Mouse (Mus musculus) intestine, embryonic 14.5 days (tissue): Measurements from ENCODE around the gene Frs2. TPM values are rescaled to one million over a fixed set of nuclear protein-coding genes. Genes with fewer than 3 reads are reported as not detected.
A peak's percentile ranks its signal among the peaks of the same experiment; 100 is the strongest.
"Not testable (repeated sequence)": the region's sequence is repeated elsewhere in the genome, so short reads cannot be mapped to it uniquely, and the experiment has no call there.

Source experiments
- ATAC-seq: fragments of 200-750 bp; cut with Nextera tagmentation; replicated peaks from 2 replicates; pipeline ENCODE4 v1.8.0; 2017; ENCODE audit warnings: low read depth, moderate number of reproducible peaks, moderate TSS enrichment, moderate library complexity; ENCODE audit not compliant: low FRiP score, low TSS enrichment
- DNase-seq: peaks from one replicate; pipeline ENCODE4 v3.0.0-alpha.2; 2018; ENCODE audit warnings: low spot score
- H3K27ac ChIP-seq: fragments of 300-500 bp; sonication (generic); 2 replicates; pipeline ENCODE4 v1.5.1; 2014; ENCODE audit warnings: low read depth, mild to moderate bottlenecking, control low read depth
- H3K27me3 ChIP-seq: fragments of 300-500 bp; sonication (generic); replicated peaks from 2 replicates; pipeline ENCODE4 v1.6.1; 2014; ENCODE audit warnings: low read length, control low read depth; ENCODE audit not compliant: control insufficient read depth, insufficient read depth
- H3K36me3 ChIP-seq: fragments of 300-500 bp; sonication (generic); 2 replicates; pipeline ENCODE4 v1.6.1; 2014; ENCODE audit warnings: low read length, control low read depth; ENCODE audit not compliant: control insufficient read depth, insufficient read depth
- H3K4me1 ChIP-seq: fragments of 300-500 bp; sonication (generic); replicated peaks from 2 replicates; pipeline ENCODE4 v1.6.1; 2014; ENCODE audit warnings: low read length, control low read depth, mixed read lengths; ENCODE audit not compliant: control insufficient read depth, insufficient read depth
- H3K4me2 ChIP-seq: fragments of 300-500 bp; sonication (generic); 2 replicates; pipeline ENCODE4 v1.6.1; 2014; ENCODE audit warnings: low read length
- H3K4me3 ChIP-seq: fragments of 300-500 bp; sonication (generic); 2 replicates; pipeline ENCODE4 v1.5.1; 2014; ENCODE audit warnings: low read depth, low read length, control low read depth, mixed read lengths
- H3K9ac ChIP-seq: fragments of 300-500 bp; sonication (generic); 2 replicates; pipeline ENCODE4 v1.6.1; 2014; ENCODE audit warnings: mild to moderate bottlenecking, low read length
- H3K9me3 ChIP-seq: fragments of 300-500 bp; sonication (generic); 2 replicates; pipeline ENCODE4 v1.6.1; 2016; ENCODE audit warnings: low read length, control low read depth; ENCODE audit not compliant: control insufficient read depth
- WGBS: fragments of 180-500 bp; shearing (Covaris S2); extraction: QIAGEN DNeasy Blood & Tissue Kit; methylation state at CpG from one replicate; pipeline ENCODE4 v1.1.7; 2014; 5-methylcytosine and 5-hydroxymethylcytosine counted together
- polyA plus RNA-seq: library from polyadenylated mRNA; unstranded; fragments of >200 nt; fragmentation: Nextera tagmentation; extraction: Ambion mirVana; gene quantifications from 2 replicates; pipeline ENCODE4 v1.2.1, GENCODE M21; 2014

Frs2 gene
- polyA plus RNA-seq, 1 experiment from 2014 or later, result 28.0 TPM

DNA sequence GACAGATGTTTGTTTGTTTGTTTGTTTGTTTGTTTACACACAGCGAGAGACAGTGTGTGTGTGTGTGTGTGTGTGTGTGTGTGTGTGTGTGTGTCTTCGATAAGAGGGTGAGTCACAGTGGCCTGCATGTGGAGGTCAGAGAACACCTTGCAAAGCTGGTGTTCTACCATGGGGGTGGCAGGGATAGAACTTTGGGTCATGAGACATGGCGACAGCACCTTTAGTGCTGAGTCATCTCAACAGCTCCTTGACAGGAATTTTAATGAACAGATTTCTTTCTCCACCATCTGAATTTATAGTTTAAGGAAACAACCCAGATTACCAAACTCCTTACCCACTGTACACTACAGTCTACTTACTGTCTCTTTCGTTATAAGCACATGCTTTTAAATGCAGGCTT, 4.3 kb downstream of the Frs2 start:
- Histone ChIP-seq H3K27ac (no peak overlapping the region), H3K9me3 (no peaks in the 10 kb centered on the region), H3K9ac (no peak overlapping the region), H3K4me1 (peaks cover 25% of the 10 kb centered on the region), H3K4me2 (no peak overlapping the region), H3K27me3 (no peaks in the 10 kb centered on the region), H3K4me3 (no peak overlapping the region), H3K36me3 (no peaks in the 10 kb centered on the region)
- 86% methylated on average over 4 of the region's 4 CpGs for WGBS
- no peak for ATAC-seq
- no peak for DNase-seq

DNA sequence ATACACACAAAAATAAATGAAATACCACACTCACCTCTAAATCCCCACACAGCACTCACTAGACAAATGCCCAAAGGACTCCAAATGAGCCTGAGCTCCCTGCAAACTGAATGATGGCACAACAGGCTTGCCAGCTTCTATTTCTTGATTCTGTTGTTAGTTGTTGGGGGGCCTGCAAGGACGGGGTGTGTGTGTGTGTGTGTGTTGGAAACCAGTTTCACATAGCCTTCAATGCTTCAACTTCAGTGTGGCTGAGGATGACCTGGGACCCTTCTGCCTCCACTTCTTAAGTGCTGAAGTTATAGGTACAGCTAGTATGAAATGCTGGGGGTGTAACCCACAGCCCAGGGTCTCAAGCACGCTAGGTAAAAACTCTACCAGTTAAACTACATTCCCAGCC, 5.0 kb downstream of the Frs2 start:
- H3K36me3 ChIP-seq, result no peaks in the 10 kb centered on the region
- H3K4me1 ChIP-seq, result peaks cover 23% of the 10 kb centered on the region
- no peak overlapping the region for H3K4me2 ChIP-seq
- no peak for DNase-seq
- H3K9me3 ChIP-seq, result no peaks in the 10 kb centered on the region
- no peak for ATAC-seq
- no peak overlapping the region for H3K27ac ChIP-seq
- H3K27me3 ChIP-seq, result no peaks in the 10 kb centered on the region
- H3K4me3 ChIP-seq, result no peak overlapping the region
- H3K9ac ChIP-seq, result no peak overlapping the region
- WGBS, result 88% methylated on average over 2 of the region's 2 CpGs

- H3K9ac ChIP-seq, result no peak overlapping the region
- WGBS, result 68% methylated on average over 7 of the region's 7 CpGs
These were observed 6.3 kb downstream of the Frs2 start for GRCm38 (mm10) chr10:117141939-117142552.

GRCm38 (mm10) chr10:117131506-117131905, 16.8 kb downstream of the Frs2 start:
- WGBS, result 96% methylated on average over 5 of the region's 5 CpGs

More at GRCm38 (mm10) chr10:117141939-117142552, 6.3 kb downstream of the Frs2 start:
- H3K4me2 ChIP-seq, result no peak overlapping the region
- ATAC-seq, result 0 out of 2 replicates have a peak, but pooled peaks have one; percentile 43
- no peaks in the 10 kb centered on the region for H3K36me3 ChIP-seq
- no peaks in the 10 kb centered on the region for H3K27me3 ChIP-seq
- no peak overlapping the region for H3K4me3 ChIP-seq
- H3K27ac ChIP-seq, result no peak overlapping the region
- H3K4me1 ChIP-seq, result peaks cover 23% of the 10 kb centered on the region
- no peak for DNase-seq
- no peaks in the 10 kb centered on the region for H3K9me3 ChIP-seq

DNA sequence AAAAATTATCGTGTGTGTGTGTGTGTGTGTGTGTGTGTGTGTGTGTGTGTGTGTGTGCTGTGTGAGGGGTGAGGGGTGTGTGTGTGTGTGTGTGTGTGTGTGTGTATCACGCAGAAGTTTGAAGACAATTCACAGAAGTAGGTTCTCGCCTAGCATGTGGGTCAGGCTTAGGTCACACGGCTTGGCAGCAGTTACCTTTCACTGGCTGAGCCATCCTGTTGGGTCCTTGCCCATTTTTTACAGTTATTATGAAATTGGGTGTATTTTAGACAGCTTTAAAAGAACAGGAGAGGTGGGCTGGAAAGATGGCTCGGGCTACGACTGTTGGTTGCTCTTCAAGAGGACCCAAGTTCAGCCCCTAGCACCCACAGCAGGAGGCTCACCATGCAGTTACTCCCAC, 18.3 kb downstream of the Frs2 start:
- WGBS, result 82% methylated on average over 6 of the region's 6 CpGs
- Histone ChIP-seq H3K36me3 (peaks cover 7% of the 10 kb centered on the region; the same call in 1 of the 2 replicates), H3K27ac (no peak overlapping the region), H3K27me3 (no peaks in the 10 kb centered on the region), H3K9me3 (no peaks in the 10 kb centered on the region), H3K4me3 (no peak overlapping the region), H3K4me2 (no peak overlapping the region), H3K9ac (no peak overlapping the region), H3K4me1 (no peaks in the 10 kb centered on the region)
- DNase-seq (no peak), ATAC-seq (no peak)

More at GRCm38 (mm10) chr10:117131506-117131905, 16.8 kb downstream of the Frs2 start:
- H3K36me3 ChIP-seq, H3K27ac ChIP-seq, DNase-seq, H3K27me3 ChIP-seq, H3K9ac ChIP-seq, H3K4me3 ChIP-seq, H3K9me3 ChIP-seq, ATAC-seq, H3K4me1 ChIP-seq, H3K4me2 ChIP-seq: not testable (repeated sequence)

DNA sequence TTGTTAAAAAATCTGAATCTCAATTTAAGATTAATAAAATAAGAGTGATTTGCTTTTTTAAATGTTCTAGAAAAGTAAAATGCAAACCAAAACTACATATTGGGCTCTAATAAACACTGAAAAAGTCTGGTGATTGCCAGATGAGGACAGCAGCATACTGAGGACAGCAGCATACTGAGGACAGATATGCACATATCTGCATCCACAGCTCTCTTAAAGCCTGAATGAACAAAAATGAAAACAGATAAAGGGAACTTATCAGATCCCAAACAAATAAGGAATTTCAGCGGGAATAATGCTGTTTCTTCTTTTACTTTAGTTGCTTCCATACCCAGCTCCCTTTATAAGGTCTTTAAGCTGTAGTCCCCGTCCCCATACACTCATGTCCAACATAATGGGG, 19.6 kb downstream of the Frs2 start:
- H3K4me2 ChIP-seq, result no peak overlapping the region
- no peak for ATAC-seq
- H3K27ac ChIP-seq, result no peak overlapping the region
- no peaks in the 10 kb centered on the region for H3K4me1 ChIP-seq
- 94% methylated on average over 2 of the region's 2 CpGs for WGBS
- no peaks in the 10 kb centered on the region for H3K9me3 ChIP-seq
- H3K27me3 ChIP-seq, result no peaks in the 10 kb centered on the region
- DNase-seq, result no peak
- H3K36me3 ChIP-seq, result peaks cover 7% of the 10 kb centered on the region; the same call in 1 of the 2 replicates
- H3K4me3 ChIP-seq, result no peak overlapping the region
- no peak overlapping the region for H3K9ac ChIP-seq

GRCm38 (mm10) chr10:117127480-117127879, 20.9 kb downstream of the Frs2 start:
- Histone ChIP-seq H3K9ac (no peak overlapping the region), H3K4me3 (no peak overlapping the region), H3K27ac (no peak overlapping the region), H3K36me3 (peaks cover 7% of the 10 kb centered on the region; the same call in 1 of the 2 replicates), H3K27me3 (no peaks in the 10 kb centered on the region), H3K4me2 (no peak overlapping the region), H3K9me3 (no peaks in the 10 kb centered on the region), H3K4me1 (no peaks in the 10 kb centered on the region)
- ATAC-seq, result no peak
- no peak for DNase-seq
- 62% methylated on average over 2 of the region's 2 CpGs for WGBS

GRCm38 (mm10) chr10:117126719-117127118, 21.6 kb downstream of the Frs2 start:
- H3K27me3 ChIP-seq, result no peaks in the 10 kb centered on the region
- H3K9ac ChIP-seq, result no peak overlapping the region
- no peaks in the 10 kb centered on the region for H3K4me1 ChIP-seq
- no peak overlapping the region for H3K4me3 ChIP-seq
- no peaks in the 10 kb centered on the region for H3K36me3 ChIP-seq
- ATAC-seq, result no peak
- no peaks in the 10 kb centered on the region for H3K9me3 ChIP-seq
- WGBS, result 93% methylated on average over 1 of the region's 1 CpGs
- H3K27ac ChIP-seq, result no peak overlapping the region
- H3K4me2 ChIP-seq, result no peak overlapping the region
- no peak for DNase-seq

GRCm38 (mm10) chr10:117126233-117126632, 22.1 kb downstream of the Frs2 start:
- Histone ChIP-seq H3K9ac (no peak overlapping the region), H3K36me3 (no peaks in the 10 kb centered on the region), H3K4me1 (no peaks in the 10 kb centered on the region), H3K4me3 (no peak overlapping the region), H3K27me3 (no peaks in the 10 kb centered on the region), H3K9me3 (no peaks in the 10 kb centered on the region), H3K27ac (no peak overlapping the region), H3K4me2 (no peak overlapping the region)
- no peak for ATAC-seq
- no peak for DNase-seq
- 90% methylated on average over 4 of the region's 4 CpGs for WGBS
